Mouse (Mus musculus) G1E (cell line): Measurements from ENCODE around the gene Prdm5.

Experiments
- CTCF ChIP-seq: IDR thresholded peaks from 2 replicates; pipeline ENCODE4 v1.5.1; 2012; ENCODE audit warnings: low read depth, low read length, inconsistent platforms, mixed read lengths
- GATA1 ChIP-seq: IDR thresholded peaks from 2 replicates; pipeline ENCODE4 v1.6.1; 2012; ENCODE audit warnings: borderline replicate concordance, low read length, inconsistent platforms, mixed read lengths
- GATA2 ChIP-seq: IDR thresholded peaks from 2 replicates; pipeline ENCODE4 v1.6.1; 2012; ENCODE audit warnings: low read depth, low read length, inconsistent platforms, borderline replicate concordance
- POLR2AphosphoS5 ChIP-seq: IDR thresholded peaks from 2 replicates; pipeline ENCODE4 v1.6.1; 2012; ENCODE audit warnings: low read depth, low read length, inconsistent platforms; ENCODE audit not compliant: insufficient replicate concordance

DNA sequence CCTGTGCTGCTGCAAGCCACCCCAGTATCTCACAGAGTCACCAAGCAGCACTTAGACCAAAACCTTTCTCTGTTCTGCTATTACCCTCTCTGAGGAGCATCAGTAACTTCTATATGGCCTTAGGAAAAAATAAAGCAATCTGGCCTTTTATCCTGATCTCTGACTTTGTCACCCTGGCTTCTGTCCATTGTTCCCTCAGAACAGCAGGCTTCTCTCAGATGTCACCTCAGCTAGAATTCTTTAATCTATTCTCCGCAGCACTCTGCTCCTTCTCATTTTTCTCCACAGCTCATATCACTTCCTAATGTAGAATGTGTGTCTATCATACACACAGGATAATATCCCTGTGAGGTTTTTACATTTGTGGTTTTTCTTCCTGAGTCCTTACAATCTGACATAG lies 99.5 kb downstream of the Prdm5 start:
- no peak for TF ChIP-seq CTCF
- TF ChIP-seq GATA2 = no peak
- no peak for TF ChIP-seq POLR2AphosphoS5
- TF ChIP-seq GATA1 = no peak
